19 mouse cellular contexts compared by ENCODE assay signal in genomic region chr2:14145311-14145710, GRCm38 (mm10). TPM values are rescaled to one million over a fixed set of nuclear protein-coding genes. Genes with fewer than 3 reads are reported as not detected.
A peak's percentile ranks its signal among the peaks of the same experiment; 100 is the strongest.
DNase-seq lines count a peak whose midpoint lies in the region; ATAC-seq lines count a peak whose summit lies in the region.
"Had no signal": no experiment of that assay in that cellular context is flagged by ENCODE, and none has a peak within 500 bp of the region (broad histone marks: within the 10 kb centered on the region; RNA-seq: fewer than 3 reads in every experiment).

No protein-coding gene starts in this region.

- ATAC-seq in embryonic facial prominence, embryonic 14.5 days (ENCODE audit: low read depth): no peak
- no peak for ATAC-seq in megakaryocyte-erythroid progenitor cell, adult 5-6 weeks (replicated peaks; ENCODE audit: low FRiP score, low TSS enrichment, poor library complexity, severe bottlenecking)
- ATAC-seq in midbrain, embryonic 11.5 days (ENCODE audit: low FRiP score): no peak
- ATAC-seq: forebrain, postnatal 0 days; midbrain, embryonic 16.5 days had no signal

- H3K4me1 ChIP-seq in embryonic facial prominence, embryonic 14.5 days (ENCODE audit: control insufficient read depth, insufficient read depth, low read length): no peaks in the 10 kb centered on the region
- H3K4me1 ChIP-seq in embryonic facial prominence, embryonic 10.5 days: peaks cover 4% of the 10 kb centered on the region; the same call in 1 of the 2 replicates
- H3K4me1 ChIP-seq in midbrain, embryonic 11.5 days (ENCODE audit: control insufficient read depth, insufficient read depth, low read length): no peaks in the 10 kb centered on the region
- H3K4me1 ChIP-seq: hindbrain, embryonic 12.5 days; kidney, embryonic 15.5 days; lung, embryonic 15.5 days had no signal

- peaks cover 57% of the 10 kb centered on the region for H3K36me3 ChIP-seq in embryonic facial prominence, embryonic 14.5 days (ENCODE audit: control insufficient read depth, insufficient read depth, low read length)
- H3K36me3 ChIP-seq in embryonic facial prominence, embryonic 10.5 days (replicated peaks): peaks cover 75% of the 10 kb centered on the region
- H3K36me3 ChIP-seq in midbrain, embryonic 11.5 days (ENCODE audit: control insufficient read depth, insufficient read depth, low read length): peaks cover 7% of the 10 kb centered on the region

- intact Hi-C loops in heart, postnatal 25 days (cut with DNase I): loop anchor here (10.0 kb wide), 1 partner anchor 91 kb away; the partner anchor contains the start of gene Hacd1

- no peak overlapping the region for H3K4me3 ChIP-seq in embryonic facial prominence, embryonic 14.5 days (ENCODE audit: low read depth, low read length)
- no peak overlapping the region for H3K4me3 ChIP-seq in embryonic facial prominence, embryonic 10.5 days
- no peak overlapping the region for H3K4me3 ChIP-seq in midbrain, embryonic 11.5 days (ENCODE audit: low read depth, low read length)
- H3K4me3 ChIP-seq: hindbrain, embryonic 12.5 days; kidney, embryonic 15.5 days; lung, embryonic 15.5 days had no signal

- H3K9ac ChIP-seq in embryonic facial prominence, embryonic 14.5 days (ENCODE audit: low read depth, low read length): no peak overlapping the region
- no peak overlapping the region for H3K9ac ChIP-seq in midbrain, embryonic 11.5 days (ENCODE audit: low read length)
- H3K9ac ChIP-seq: forebrain, postnatal 0 days; hindbrain, embryonic 12.5 days; kidney, embryonic 15.5 days; lung, embryonic 15.5 days had no signal

- no peaks in the 10 kb centered on the region for H3K27me3 ChIP-seq in embryonic facial prominence, embryonic 14.5 days (replicated peaks; ENCODE audit: control insufficient read depth, insufficient read depth, low read length)
- no peaks in the 10 kb centered on the region for H3K27me3 ChIP-seq in embryonic facial prominence, embryonic 10.5 days (replicated peaks; ENCODE audit: low read depth, poor library complexity, severe bottlenecking)
- no peaks in the 10 kb centered on the region for H3K27me3 ChIP-seq in midbrain, embryonic 11.5 days (ENCODE audit: control insufficient read depth, insufficient read depth, low read length)
- H3K27me3 ChIP-seq: hindbrain, embryonic 12.5 days; kidney, embryonic 15.5 days; lung, embryonic 15.5 days had no signal

- 63% methylated on average over 3 of the region's 3 CpGs for WGBS in embryonic facial prominence, embryonic 14.5 days
- WGBS in embryonic facial prominence, embryonic 10.5 days: 78% methylated on average over 3 of the region's 3 CpGs
- WGBS in midbrain, embryonic 11.5 days: 94% methylated on average over 3 of the region's 3 CpGs

- H3K27ac ChIP-seq in embryonic facial prominence, embryonic 14.5 days (replicated peaks; ENCODE audit: low read depth, low read length): no peak overlapping the region
- H3K27ac ChIP-seq in embryonic facial prominence, embryonic 10.5 days (replicated peaks): no peak overlapping the region
- no peak overlapping the region for H3K27ac ChIP-seq in midbrain, embryonic 11.5 days (ENCODE audit: low read depth, low read length)
- H3K27ac ChIP-seq: hindbrain, embryonic 12.5 days; kidney, embryonic 15.5 days; lung, embryonic 15.5 days had no signal

- H3K9me3 ChIP-seq in embryonic facial prominence, embryonic 14.5 days (ENCODE audit: control insufficient read depth, low read length): no peaks in the 10 kb centered on the region
- H3K9me3 ChIP-seq in embryonic facial prominence, embryonic 10.5 days: no peaks in the 10 kb centered on the region
- H3K9me3 ChIP-seq in midbrain, embryonic 11.5 days (ENCODE audit: control insufficient read depth, low read length): no peaks in the 10 kb centered on the region
- H3K9me3 ChIP-seq: hindbrain, embryonic 12.5 days; kidney, embryonic 15.5 days; lung, embryonic 15.5 days had no signal

- no peak overlapping the region for H3K4me2 ChIP-seq in embryonic facial prominence, embryonic 14.5 days (ENCODE audit: low read depth, low read length)
- no peak overlapping the region for H3K4me2 ChIP-seq in midbrain, embryonic 11.5 days
- H3K4me2 ChIP-seq: hindbrain, embryonic 12.5 days; kidney, embryonic 15.5 days; liver, embryonic 11.5 days; lung, embryonic 15.5 days had no signal

- peak; percentile 30 for DNase-seq in embryonic facial prominence, embryonic 14.5 days (ENCODE audit: low spot score)
- no peak for DNase-seq in embryonic facial prominence, embryonic 10.5 days (ENCODE audit: low spot score)
- peak; percentile 24 for DNase-seq in adipocyte (ENCODE audit: low spot score)
- DNase-seq in heart, adult 9 months (ENCODE audit: low spot score in 2 of 2): peak; percentile 57
- peak; percentile 9 for DNase-seq in heart, postnatal 25 days (ENCODE audit: low spot score)
- no peak for DNase-seq in urinary bladder, postnatal 10 days (ENCODE audit: low spot score)
- no peak for DNase-seq in midbrain, embryonic 11.5 days (ENCODE audit: low spot score, missing footprints)
- DNase-seq: adrenal gland, postnatal 14 days; cerebellum, adult 18-20 months; cerebellum, postnatal 36 days; forebrain, postnatal 0 days; right cerebral cortex, adult 18-20 months had no signal

RNA-seq across cellular contexts. Expression of gene Tmem236, which starts 29.0 kb away (rescaled TPM):
- polyA plus RNA-seq in embryonic facial prominence, embryonic 14.5 days (2014; fragmentation: Nextera tagmentation; extraction: Ambion mirVana): 0.04 TPM in 1 of 2 replicates, not detected in the other
- 0.04 TPM in 1 of 2 replicates, not detected in the other for polyA plus RNA-seq in embryonic facial prominence, embryonic 10.5 days (2016; fragmentation: Nextera tagmentation; extraction: Ambion mirVana)
- not detected for total RNA-seq in heart, postnatal 25 days (2021)
- not detected in 2 replicates for total RNA-seq in megakaryocyte-erythroid progenitor cell, adult 5-6 weeks (2014; fragmentation: Nextera tagmentation)
- total RNA-seq in megakaryocyte-erythroid progenitor cell, adult 5-6 weeks (2017): not detected in 2 replicates
- polyA plus RNA-seq in midbrain, embryonic 11.5 days (2014; fragmentation: Nextera tagmentation; extraction: Ambion mirVana): 0.08 TPM in 1 of 2 replicates, not detected in the other
- total RNA-seq: adrenal gland, postnatal 14 days; left cerebral cortex, postnatal 14 days had no signal
- polyA plus RNA-seq: hindbrain, embryonic 12.5 days; liver, embryonic 11.5 days; lung, embryonic 15.5 days had no signal

Comparison
In these comparisons a context has a peak if more than half of its experiments do, and no peak if none do; other contexts are left out.
1. DNase-seq: peak in embryonic facial prominence, embryonic 14.5 days (single experiment), adipocyte (single experiment), heart, adult 9 months (2 of 2) and heart, postnatal 25 days (single experiment); none in embryonic facial prominence, embryonic 10.5 days (single experiment), urinary bladder, postnatal 10 days (single experiment) and midbrain, embryonic 11.5 days (single experiment).